Mouse (Mus musculus): ENCODE measurements at regions not wholly inside any gene's neighbourhood (a gene's known extent, or its start where the extent isn't known, plus 50 kb on each side); places are given as distances from the start of the nearest gene placed in this dataset.

- TF ChIP-seq CTCF (IDR thresholded peaks at IDR 0.05; ENCODE audit: extremely low read depth, insufficient read depth, low read length) (no peak), POLR2A (IDR thresholded peaks at IDR 0.05; ENCODE audit: extremely low read depth, insufficient read depth, low read length) (no peak)
These were observed 74.1 kb upstream of the Card11 start for GRCm38 (mm10) chr5:141074457-141074856.

Measured in cortical plate, adult 2 months (tissue).